Mouse (Mus musculus) gastrocnemius, postnatal 14 days (tissue): Measurements from ENCODE around the gene Ctdnep1. TPM values are rescaled to one million over a fixed set of nuclear protein-coding genes. Genes with fewer than 3 reads are reported as not detected.
A peak's percentile ranks its signal among the peaks of the same experiment; 100 is the strongest.

Experiments
- DNase-seq: peaks from one replicate; pipeline ENCODE4 v3.0.0; 2021; ENCODE audit warnings: mixed read lengths
- intact Hi-C: fragments of 180-260 bp; cut with DNase I; formaldehyde crosslinking; loops from one replicate; pipeline ENCODE4 v1.15.1; 2025; ENCODE audit warnings: low total_unique reads
- long read RNA-seq, 2 experiments: library from polyadenylated mRNA; stranded (forward); transcript quantifications; one replicate each; pipeline ENCODE4 v2.0.0; 2021
- total RNA-seq, 2 experiments: library from RNA; stranded (reverse); gene quantifications; 2 replicates each; pipeline ENCODE4 v1.2.3; 2021

Ctdnep1 gene
- 100 to 1,000 TPM; 185 to 209 TPM for total RNA-seq
- long read RNA-seq, experiment 1, transcript Ctdnep1-201 (8 exons, 1,627 nt), result major isoform, 22 of 38 reads
- long read RNA-seq, experiment 1, partial matches to known transcripts, result 7 of 38 reads
- long read RNA-seq, experiment 1, other reads (novel, unspliced or antisense), result 9 of 38 reads
- long read RNA-seq, experiment 2, transcript Ctdnep1-201 (8 exons, 1,627 nt), result major isoform, 28 of 43 reads
- long read RNA-seq, experiment 2, partial matches to known transcripts, result 6 of 43 reads
- long read RNA-seq, experiment 2, other reads (novel, unspliced or antisense), result 9 of 43 reads

DNA sequence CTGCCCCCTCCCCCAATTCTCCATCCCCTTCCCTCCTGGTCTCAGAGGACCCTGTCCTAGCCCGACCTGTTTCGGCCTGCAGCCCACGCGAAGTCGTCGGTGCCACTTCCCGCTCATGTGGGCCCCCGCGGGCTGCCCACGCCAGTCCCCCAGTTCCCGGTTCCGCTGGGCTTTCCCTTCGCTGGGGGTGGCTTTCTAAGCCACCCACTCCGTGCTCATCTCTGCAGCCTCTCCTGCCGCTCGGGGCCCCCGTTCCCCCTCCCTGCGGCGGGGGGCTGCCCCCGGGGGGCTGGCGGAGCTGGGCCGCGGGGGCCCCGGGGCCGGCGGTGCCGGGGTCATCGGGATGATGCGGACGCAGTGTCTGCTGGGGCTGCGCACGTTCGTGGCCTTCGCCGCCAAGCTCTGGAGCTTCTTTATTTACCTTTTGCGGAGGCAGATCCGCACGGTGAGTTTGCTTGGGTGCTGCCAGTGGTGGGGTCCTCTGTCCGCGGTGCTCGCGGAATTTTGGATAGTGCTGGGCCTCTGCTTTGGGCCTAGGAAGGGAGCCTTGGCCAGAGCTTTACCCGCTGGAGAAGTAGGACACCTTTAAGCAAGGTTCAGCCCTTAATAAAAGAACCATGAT lies at the start of gene Ctdnep1:
Ctdnep1 (plus strand) TSS at position 16 of the 622 bp plus-strand sequence.
- intact Hi-C loops, result no loop called here
- no peak for DNase-seq

DNA sequence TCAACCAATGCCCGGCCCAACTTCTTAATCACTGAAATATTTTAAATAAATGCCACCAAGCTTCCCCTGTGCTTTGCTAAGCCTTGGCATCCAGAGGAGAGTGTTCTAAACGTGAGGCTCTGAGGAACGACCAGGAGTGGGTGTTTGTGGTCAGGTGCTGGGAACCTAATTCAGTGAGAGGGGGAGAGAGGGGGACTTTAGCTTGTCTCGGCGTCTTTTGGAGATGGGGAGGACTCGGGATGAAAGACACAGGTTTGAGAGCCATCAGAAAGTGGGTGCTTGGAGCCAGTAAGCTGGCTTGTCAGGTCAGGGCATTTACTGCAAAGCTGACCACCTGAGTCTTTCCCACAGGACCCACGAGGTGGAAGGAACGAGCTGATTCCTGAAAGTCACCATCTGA lies 49.2 kb upstream of the Ctdnep1 start:
- intact Hi-C loops, result loop anchor here (10.0 kb wide), 1 partner anchor 73 kb away; the partner anchor contains the start of gene Dvl2

GRCm38 (mm10) chr11:69932254-69932653 lies 48.7 kb upstream of the Ctdnep1 start:
- no peak for DNase-seq
- intact Hi-C loops, result loop anchor here (10.0 kb wide), 1 partner anchor 73 kb away; the partner anchor contains the start of gene Dvl2

More for the DNA sequence above, 49.2 kb upstream of the Ctdnep1 start:
- DNase-seq, result no peak

DNA sequence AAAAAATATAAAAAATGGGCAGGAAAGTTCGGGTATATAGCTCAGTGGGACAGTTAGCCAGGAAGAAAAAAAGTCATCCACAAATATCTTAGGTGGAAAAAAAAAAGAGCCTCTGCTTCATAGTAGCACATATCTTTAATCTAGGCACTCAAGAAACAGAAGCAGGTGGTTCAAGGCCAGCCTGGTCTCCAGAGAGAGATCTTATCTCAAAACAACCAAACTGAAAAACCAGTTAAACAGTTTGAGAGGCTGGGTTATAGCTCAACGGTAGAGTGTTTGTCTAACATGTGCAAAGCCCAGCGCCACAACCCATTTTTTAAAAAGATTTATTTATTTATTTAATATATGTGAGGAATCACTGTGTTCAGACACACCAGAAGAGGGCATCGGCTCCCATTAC lies 47.9 kb upstream of the Ctdnep1 start:
- no peak for DNase-seq

GRCm38 (mm10) chr11:69934169-69934568 lies 46.8 kb upstream of the Ctdnep1 start:
- intact Hi-C loops, result loop anchor here (10.0 kb wide), 1 partner anchor 71 kb away; the partner anchor contains the start of gene Dvl2

More for the DNA sequence above, 47.9 kb upstream of the Ctdnep1 start:
- intact Hi-C loops, result loop anchor here (10.0 kb wide), 1 partner anchor 72 kb away; the partner anchor contains the start of gene Dvl2

DNA sequence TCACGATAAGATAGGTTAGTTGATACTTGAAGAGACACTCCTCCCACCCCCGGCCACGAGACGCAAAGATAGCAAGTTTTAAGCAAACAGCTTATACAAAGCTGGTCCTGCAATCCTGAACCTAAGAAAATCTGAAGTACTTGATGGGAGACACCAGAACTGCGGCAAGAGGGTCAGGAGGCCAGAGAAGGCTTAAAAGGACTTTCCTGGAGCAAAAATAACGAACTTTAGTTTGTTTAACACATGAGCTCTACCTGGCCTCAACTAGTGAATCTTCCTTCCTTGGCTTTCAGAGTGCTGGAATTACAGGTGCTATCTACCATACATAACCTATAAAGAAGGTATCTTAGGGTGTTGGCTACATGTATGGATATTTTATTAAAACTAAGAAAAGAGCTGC lies 46.3 kb upstream of the Ctdnep1 start:
- intact Hi-C loops, result loop anchor here (10.0 kb wide), 1 partner anchor 70 kb away; the partner anchor contains the start of gene Dvl2
- DNase-seq, result no peak

More at GRCm38 (mm10) chr11:69934169-69934568, 46.8 kb upstream of the Ctdnep1 start:
- peak; percentile 96 for DNase-seq

- intact Hi-C loops, result loop anchor here (10.0 kb wide), 1 partner anchor 69 kb away; the partner anchor contains the start of gene Dvl2
- peak; percentile 86 for DNase-seq
These were observed 45.6 kb upstream of the Ctdnep1 start, which contains the start of gene Ybx2 for GRCm38 (mm10) chr11:69935137-69935879. Gene Ybx2, plus strand, starts transcription at chr11:69935796.

DNA sequence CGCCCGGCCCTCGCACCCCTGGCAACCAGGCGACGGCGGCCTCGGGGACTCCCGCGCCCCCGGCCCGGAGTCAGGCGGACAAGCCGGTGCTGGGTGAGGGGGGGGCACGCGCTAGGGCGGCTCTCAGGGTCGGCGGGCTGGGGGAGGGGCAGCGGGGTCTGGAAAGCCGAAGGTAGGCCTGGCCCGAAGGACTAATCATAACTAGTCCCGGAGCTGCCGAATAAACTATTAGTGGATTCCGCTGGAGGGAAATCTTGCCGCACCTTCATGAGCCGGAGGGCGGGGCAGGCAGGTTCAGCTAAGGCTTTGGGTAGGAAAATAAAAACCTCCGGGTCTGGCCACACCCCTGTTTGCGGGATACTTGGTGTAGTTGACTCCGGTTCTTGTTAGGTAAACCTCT lies 44.8 kb upstream of the Ctdnep1 start:
- intact Hi-C loops, result loop anchor here (10.0 kb wide), 1 partner anchor 69 kb away; the partner anchor contains the start of gene Dvl2
- DNase-seq, result no peak

DNA sequence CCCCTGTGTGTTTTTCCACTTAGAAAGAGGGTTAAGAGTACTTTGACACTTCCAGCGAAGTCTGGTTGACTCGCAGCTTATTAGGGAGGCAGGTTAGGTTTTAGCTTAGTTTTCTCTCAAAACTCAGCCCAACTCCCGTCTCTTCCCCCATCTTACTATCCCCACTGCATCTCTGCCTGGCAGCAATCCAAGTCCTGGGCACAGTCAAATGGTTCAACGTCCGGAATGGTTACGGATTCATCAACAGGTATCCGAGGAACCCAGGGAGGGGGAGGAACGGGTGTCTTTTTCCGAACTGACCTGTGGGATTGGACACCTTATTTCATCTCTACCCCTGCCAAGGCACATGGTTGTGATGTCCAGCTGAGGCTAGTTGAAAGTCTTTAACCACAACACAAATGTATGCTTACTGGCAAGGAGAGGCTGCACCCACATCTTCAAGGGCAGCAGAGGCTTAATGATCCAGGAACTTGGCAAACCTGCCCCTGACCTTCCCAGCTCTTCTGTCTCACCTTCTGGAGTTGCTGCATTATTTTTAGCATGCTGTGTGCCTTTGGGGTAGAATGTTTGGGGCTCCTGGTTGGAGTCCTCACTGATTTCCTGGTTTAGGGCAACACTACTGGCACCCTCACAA lies 44.1 kb upstream of the Ctdnep1 start:
- DNase-seq, result no peak
- intact Hi-C loops, result loop anchor here (10.0 kb wide), 1 partner anchor 68 kb away; the partner anchor contains the start of gene Dvl2

DNA sequence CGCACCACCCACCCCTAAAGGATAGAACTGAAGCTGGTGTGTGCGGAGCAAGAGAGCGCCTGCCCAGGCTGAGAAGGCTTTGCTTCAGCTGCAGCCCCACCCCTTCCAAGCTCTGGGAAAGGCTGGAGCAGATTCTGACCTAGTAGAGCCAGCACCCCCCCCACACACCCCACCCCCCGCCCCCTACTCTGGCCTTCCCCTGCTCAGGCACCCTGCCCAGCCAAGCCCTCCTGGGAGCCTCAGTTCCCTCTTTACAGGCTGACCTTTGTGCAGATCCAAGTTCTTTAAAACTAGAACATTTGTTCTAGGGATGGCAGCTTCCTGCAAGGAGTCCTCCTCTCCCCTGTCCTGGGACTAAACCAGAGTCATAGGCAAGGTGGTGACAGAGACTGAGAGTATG lies 43.6 kb upstream of the Ctdnep1 start:
- DNase-seq, result peak; percentile 79
- intact Hi-C loops, result loop anchor here (10.0 kb wide), 1 partner anchor 67 kb away; the partner anchor contains the start of gene Dvl2

DNA sequence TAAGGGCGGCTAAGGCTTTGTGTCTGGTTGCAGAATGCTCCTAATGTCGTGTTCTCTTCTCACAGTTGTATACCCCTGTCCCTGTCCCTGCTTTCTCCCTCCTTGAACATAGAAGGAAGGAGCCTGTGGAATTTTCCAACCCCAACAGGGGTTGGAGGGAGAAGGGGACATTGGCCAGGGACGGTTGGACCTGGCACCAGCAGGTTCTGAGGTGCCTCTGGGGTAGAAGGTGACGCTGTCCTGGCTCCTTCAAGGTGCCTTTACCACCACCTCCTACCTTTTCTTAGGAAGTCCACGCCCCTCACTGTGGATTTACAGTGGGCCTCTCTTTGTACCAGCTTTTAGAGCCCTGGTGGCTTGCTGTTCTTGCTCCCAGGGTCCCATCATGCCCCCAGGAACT lies 43.1 kb upstream of the Ctdnep1 start:
- no peak for DNase-seq
- intact Hi-C loops, result loop anchor here (10.0 kb wide), 1 partner anchor 67 kb away; the partner anchor contains the start of gene Dvl2

DNA sequence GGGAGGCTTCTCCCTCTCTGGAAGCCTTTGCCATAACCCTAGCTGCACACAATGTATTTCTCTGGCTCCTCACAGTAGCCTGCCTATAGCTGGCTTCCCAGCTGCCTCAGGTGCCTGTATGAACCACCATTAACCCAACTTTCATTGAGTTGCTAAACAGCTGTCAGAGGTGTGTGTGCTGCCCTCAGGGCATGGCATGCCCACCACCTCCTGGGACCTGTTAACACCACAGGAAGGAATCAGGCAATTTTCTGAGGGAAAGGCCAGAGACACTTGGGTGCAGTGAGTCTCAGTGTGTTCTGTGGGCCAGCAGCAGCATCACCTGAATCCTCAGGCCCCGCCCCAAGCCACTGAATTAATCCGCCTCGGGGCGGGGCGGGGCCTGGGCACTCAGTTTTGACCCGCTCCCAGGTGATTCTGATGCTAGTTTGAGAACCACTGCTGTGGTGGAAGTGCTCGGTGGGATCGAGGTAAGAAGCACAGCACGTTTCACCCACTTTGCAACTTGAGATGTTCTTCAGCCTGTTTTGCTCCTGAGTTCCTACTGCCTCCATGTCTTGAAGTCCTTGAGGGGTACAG lies 42.5 kb upstream of the Ctdnep1 start:
- DNase-seq, result no peak
- intact Hi-C loops, result loop anchor here (10.0 kb wide), 1 partner anchor 66 kb away; the partner anchor contains the start of gene Dvl2

DNA sequence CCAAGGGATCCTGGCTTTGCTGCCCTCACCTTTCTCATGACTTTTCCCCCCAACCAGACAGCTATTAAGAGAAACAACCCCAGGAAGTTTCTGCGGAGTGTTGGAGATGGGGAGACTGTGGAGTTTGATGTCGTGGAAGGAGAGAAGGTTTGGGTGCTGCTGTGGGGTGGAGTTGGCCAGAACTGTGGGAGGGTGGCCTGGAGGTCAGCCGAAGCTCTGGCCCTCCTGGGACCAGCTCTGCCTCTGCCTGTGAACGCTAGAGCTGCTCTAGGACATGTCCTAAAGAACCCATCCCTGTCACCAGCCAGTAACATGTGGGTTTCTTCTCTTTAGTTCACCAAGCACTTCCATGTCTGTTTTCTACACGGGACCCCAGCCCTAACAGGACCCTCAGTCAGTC lies 41.8 kb upstream of the Ctdnep1 start:
- intact Hi-C loops, result loop anchor here (10.0 kb wide), 1 partner anchor 66 kb away; the partner anchor contains the start of gene Dvl2
- no peak for DNase-seq

DNA sequence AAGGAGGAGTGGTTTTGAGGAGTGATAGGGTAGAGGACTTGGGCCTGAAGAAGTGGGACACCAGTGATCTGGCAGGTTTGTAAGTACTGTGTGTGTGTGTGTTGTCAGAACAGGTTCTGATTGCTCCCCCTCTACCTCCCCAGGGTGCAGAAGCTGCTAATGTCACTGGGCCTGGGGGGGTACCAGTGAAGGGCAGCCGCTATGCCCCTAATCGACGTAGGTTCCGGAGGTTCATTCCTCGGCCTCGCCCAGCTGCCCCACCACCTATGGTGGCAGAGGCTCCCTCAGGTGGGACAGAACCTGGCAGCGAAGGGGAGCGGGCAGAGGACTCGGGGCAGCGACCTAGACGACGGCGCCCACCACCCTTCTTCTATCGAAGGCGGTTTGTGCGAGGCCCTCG lies 41.2 kb upstream of the Ctdnep1 start:
- intact Hi-C loops, result loop anchor here (10.0 kb wide), 1 partner anchor 65 kb away; the partner anchor contains the start of gene Dvl2
- no peak for DNase-seq

- intact Hi-C loops, result no loop called here
- DNase-seq, result no peak
These were observed 40.0 kb upstream of the Ctdnep1 start for GRCm38 (mm10) chr11:69940962-69941361.

DNA sequence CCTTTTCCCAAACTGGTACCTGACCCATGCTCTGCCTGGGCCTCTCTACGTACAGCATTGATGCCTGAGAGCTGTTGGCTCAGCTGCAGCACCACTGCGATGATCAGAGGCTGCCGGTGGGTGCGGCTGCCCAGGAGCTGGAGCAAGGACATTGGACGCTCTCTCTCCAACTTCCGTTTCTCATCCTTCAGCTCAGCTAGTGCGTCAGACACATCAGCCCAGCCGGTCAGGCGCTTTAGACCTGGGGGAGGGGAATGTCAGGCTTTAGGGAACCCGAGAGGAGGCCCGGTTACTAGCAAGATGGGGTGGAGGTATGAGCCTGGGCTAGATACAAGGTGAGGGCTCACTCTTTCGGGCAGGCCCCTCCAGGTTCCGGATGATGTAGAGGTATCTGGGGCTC lies 35.7 kb upstream of the Ctdnep1 start:
- no peak for DNase-seq

GRCm38 (mm10) chr11:69945997-69946891 lies 34.7 kb upstream of the Ctdnep1 start:
- intact Hi-C loops, result no loop called here
- DNase-seq, result no peak

More for the DNA sequence above, 35.7 kb upstream of the Ctdnep1 start:
- intact Hi-C loops, result no loop called here
